Mouse (Mus musculus): ENCODE data around the gene Ttc30b. TPM values are rescaled to one million over a fixed set of nuclear protein-coding genes. Genes with fewer than 3 reads are reported as not detected.
A peak's percentile ranks its signal among the peaks of the same experiment; 100 is the strongest.
"Not testable (repeated sequence)": the region's sequence is repeated elsewhere in the genome, so short reads cannot be mapped to it uniquely, and the experiment has no call there.

The Ttc30b gene
- total RNA-seq, 1 experiment from 2014 or later = 6.6 TPM

GRCm38 (mm10) chr2:75959183-75959849 lies 20.9 kb upstream of the Ttc30b start:
- no peak for ATAC-seq (ENCODE audit: extremely low read depth, insufficient number of reproducible peaks, low FRiP score, poor library complexity, severe bottlenecking)

- ATAC-seq (ENCODE audit: extremely low read depth, insufficient number of reproducible peaks, low FRiP score, poor library complexity, severe bottlenecking) = no peak
Measured at GRCm38 (mm10) chr2:75955709-75956108, 17.3 kb upstream of the Ttc30b start.

GRCm38 (mm10) chr2:75953320-75953719 lies 14.9 kb upstream of the Ttc30b start:
- no peak for ATAC-seq (ENCODE audit: extremely low read depth, insufficient number of reproducible peaks, low FRiP score, poor library complexity, severe bottlenecking)

GRCm38 (mm10) chr2:75950685-75951084 lies 12.3 kb upstream of the Ttc30b start:
- no peak for ATAC-seq (ENCODE audit: extremely low read depth, insufficient number of reproducible peaks, low FRiP score, poor library complexity, severe bottlenecking)

- ATAC-seq (ENCODE audit: extremely low read depth, insufficient number of reproducible peaks, low FRiP score, poor library complexity, severe bottlenecking) = not testable (repeated sequence)
Measured at GRCm38 (mm10) chr2:75937520-75938116, 767 bp downstream of the Ttc30b start.

GRCm38 (mm10) chr2:75936685-75937084 lies 1.7 kb downstream of the Ttc30b start:
- peak; percentile 50 for ATAC-seq (ENCODE audit: extremely low read depth, insufficient number of reproducible peaks, low FRiP score, poor library complexity, severe bottlenecking)

GRCm38 (mm10) chr2:75933541-75933940 lies 4.8 kb downstream of the Ttc30b start:
- ATAC-seq (ENCODE audit: extremely low read depth, insufficient number of reproducible peaks, low FRiP score, poor library complexity, severe bottlenecking) = no peak

- ATAC-seq (ENCODE audit: extremely low read depth, insufficient number of reproducible peaks, low FRiP score, poor library complexity, severe bottlenecking) = no peak
Measured at GRCm38 (mm10) chr2:75930941-75931340, 7.4 kb downstream of the Ttc30b start.

GRCm38 (mm10) chr2:75929786-75930444 lies 8.5 kb downstream of the Ttc30b start:
- ATAC-seq (ENCODE audit: extremely low read depth, insufficient number of reproducible peaks, low FRiP score, poor library complexity, severe bottlenecking) = no peak

GRCm38 (mm10) chr2:75929141-75929540 lies 9.2 kb downstream of the Ttc30b start:
- no peak for ATAC-seq (ENCODE audit: extremely low read depth, insufficient number of reproducible peaks, low FRiP score, poor library complexity, severe bottlenecking)

- no peak for ATAC-seq (ENCODE audit: extremely low read depth, insufficient number of reproducible peaks, low FRiP score, poor library complexity, severe bottlenecking)
Measured at GRCm38 (mm10) chr2:75928011-75928410, 10.4 kb downstream of the Ttc30b start.

- ATAC-seq (ENCODE audit: extremely low read depth, insufficient number of reproducible peaks, low FRiP score, poor library complexity, severe bottlenecking) = no peak
Measured at GRCm38 (mm10) chr2:75926061-75926460, 12.3 kb downstream of the Ttc30b start.

GRCm38 (mm10) chr2:75923807-75924340 lies 14.5 kb downstream of the Ttc30b start:
- no peak for ATAC-seq (ENCODE audit: extremely low read depth, insufficient number of reproducible peaks, low FRiP score, poor library complexity, severe bottlenecking)

- ATAC-seq (ENCODE audit: extremely low read depth, insufficient number of reproducible peaks, low FRiP score, poor library complexity, severe bottlenecking) = no peak
Measured at GRCm38 (mm10) chr2:75915040-75915439, 23.3 kb downstream of the Ttc30b start.

- no peak for ATAC-seq (ENCODE audit: extremely low read depth, insufficient number of reproducible peaks, low FRiP score, poor library complexity, severe bottlenecking)
Measured at GRCm38 (mm10) chr2:75907142-75907541, 31.2 kb downstream of the Ttc30b start.

GRCm38 (mm10) chr2:75901869-75902268 lies 36.5 kb downstream of the Ttc30b start:
- ATAC-seq (ENCODE audit: extremely low read depth, insufficient number of reproducible peaks, low FRiP score, poor library complexity, severe bottlenecking) = no peak

GRCm38 (mm10) chr2:75900281-75900680 lies 38.1 kb downstream of the Ttc30b start:
- no peak for ATAC-seq (ENCODE audit: extremely low read depth, insufficient number of reproducible peaks, low FRiP score, poor library complexity, severe bottlenecking)

GRCm38 (mm10) chr2:75895711-75896110 lies 42.7 kb downstream of the Ttc30b start:
- ATAC-seq (ENCODE audit: extremely low read depth, insufficient number of reproducible peaks, low FRiP score, poor library complexity, severe bottlenecking) = no peak

GRCm38 (mm10) chr2:75891981-75892380 lies 46.4 kb downstream of the Ttc30b start:
- ATAC-seq (ENCODE audit: extremely low read depth, insufficient number of reproducible peaks, low FRiP score, poor library complexity, severe bottlenecking) = peak; percentile 53; the same call in 1 of the 2 replicates

All from neutrophil, adult 5-6 weeks (primary cell).